Mouse (Mus musculus) megakaryocyte, embryonic 14.5 days (primary cell): ENCODE measurements around the gene Mier2.

Experiments
- FLI1 ChIP-seq: IDR thresholded peaks from 2 replicates; pipeline ENCODE4 v1.6.1; 2012; ENCODE audit warnings: low read length, inconsistent platforms, mixed read lengths
- GATA1 ChIP-seq: IDR thresholded peaks from 3 replicates; pipeline ENCODE4 v1.6.1; 2012; ENCODE audit warnings: mixed read lengths, low read length, inconsistent platforms, borderline replicate concordance

DNA sequence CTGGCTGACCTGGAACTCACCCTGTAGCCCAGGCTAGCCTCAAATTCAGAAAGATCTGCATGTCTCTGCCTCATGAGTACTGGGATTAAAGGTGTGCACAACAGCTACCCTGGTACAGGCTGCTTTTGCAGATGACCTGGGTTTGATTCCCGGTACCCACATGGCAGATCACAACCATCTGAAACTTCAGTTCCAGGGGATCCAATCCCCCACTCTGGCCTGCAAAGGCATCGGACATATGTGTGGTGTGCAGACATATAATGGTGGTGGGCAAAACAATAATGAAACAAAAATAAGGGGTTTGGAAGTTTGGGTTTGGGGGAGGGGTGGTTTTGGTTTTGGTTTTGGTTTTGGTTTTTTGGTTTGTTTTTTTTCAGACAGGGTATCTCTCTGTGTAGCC lies 16.3 kb upstream of the Mier2 start:
- no peak for TF ChIP-seq FLI1
- no peak for TF ChIP-seq GATA1
